Mouse (Mus musculus) lung, adult 2 months (tissue): Measurements from ENCODE around the gene Hspb7. TPM values are rescaled to one million over a fixed set of nuclear protein-coding genes. Genes with fewer than 3 reads are reported as not detected.

Experiments
- DNase-seq: peaks from one replicate; pipeline ENCODE4 v3.0.0; 2022
- H3K4me1 ChIP-seq: fragments of 200-500 bp; 2 replicates; pipeline ENCODE4 v1.6.1; 2011; ENCODE audit warnings: low read length; ENCODE audit not compliant: control insufficient read depth, insufficient read depth
- H3K4me3 ChIP-seq: fragments of 200-500 bp; replicated peaks from 2 replicates; pipeline ENCODE3; 2011; ENCODE audit warnings: low read depth, mild to moderate bottlenecking, control low read depth, low read length; ENCODE audit errors: extremely low read depth
- CTCF ChIP-seq: fragments of 200-500 bp; IDR thresholded peaks from 2 replicates; pipeline ENCODE4 v1.5.1; 2011; ENCODE audit warnings: mild to moderate bottlenecking, low read length, control low read depth; ENCODE audit not compliant: insufficient read depth
- POLR2A ChIP-seq: fragments of 200-500 bp; IDR thresholded peaks from 2 replicates; pipeline ENCODE4 v1.6.1; 2011; ENCODE audit warnings: low read depth, mild to moderate bottlenecking, control low read depth, low read length, borderline replicate concordance; ENCODE audit errors: extremely low read depth
- WGBS: fragments of 180-500 bp; shearing (Covaris S2); methylation state at CpG from one replicate; pipeline ENCODE4 v1.1.7; 2018; 5-methylcytosine and 5-hydroxymethylcytosine counted together
- polyA plus RNA-seq: library from polyadenylated mRNA; depleted of rRNA; stranded (reverse); fragments of >200 nt; gene quantifications from 2 replicates; pipeline ENCODE4 v1.2.3, GENCODE M21; 2012

Hspb7 gene
- polyA plus RNA-seq, 1 experiment, result 29.1 TPM

DNA sequence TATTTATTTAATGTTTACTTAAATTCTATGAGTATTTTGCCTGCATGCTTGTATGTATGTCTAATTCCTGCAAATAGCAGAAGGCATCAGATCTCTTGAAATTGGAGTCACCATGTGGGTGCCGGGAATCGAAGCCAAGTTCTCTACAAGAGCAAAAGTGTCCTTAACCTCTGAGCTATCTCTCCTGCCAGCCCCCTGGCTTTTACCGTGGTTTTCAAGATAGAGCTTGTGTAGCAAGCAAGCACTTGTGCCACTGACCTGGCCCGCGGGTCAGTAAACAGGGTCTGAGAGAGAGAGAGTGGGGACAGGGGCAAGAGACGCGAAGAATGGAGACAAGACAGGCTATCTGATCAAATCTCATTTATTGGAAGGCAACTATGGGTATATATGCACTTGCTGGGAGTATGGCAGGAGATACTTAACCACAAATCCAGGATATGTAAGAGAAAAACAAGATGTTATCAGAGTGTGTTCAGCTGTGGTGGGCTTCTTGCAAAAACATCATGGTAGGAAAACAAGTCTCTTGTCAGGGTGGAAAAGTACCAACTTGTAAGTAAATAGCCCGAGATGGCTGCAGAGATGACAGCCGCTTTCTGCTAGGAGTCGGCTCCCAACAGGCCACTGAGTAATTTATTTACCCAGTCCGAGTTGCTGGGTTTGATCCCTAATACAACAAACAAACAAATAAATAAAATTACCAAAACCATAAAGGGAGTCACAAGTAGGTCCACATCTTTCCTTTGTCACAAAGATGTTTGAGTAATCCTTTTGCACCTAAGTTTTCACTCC lies 23.3 kb downstream of the Hspb7 start:
- WGBS, result 34% methylated on average over 11 of the region's 11 CpGs
- DNase-seq, result no peak
- Histone ChIP-seq H3K4me3 (peak overlapping the region; percentile 73), H3K4me1 (peaks cover 11% of the 10 kb centered on the region)
- TF ChIP-seq POLR2A (no peak), CTCF (no peak)

DNA sequence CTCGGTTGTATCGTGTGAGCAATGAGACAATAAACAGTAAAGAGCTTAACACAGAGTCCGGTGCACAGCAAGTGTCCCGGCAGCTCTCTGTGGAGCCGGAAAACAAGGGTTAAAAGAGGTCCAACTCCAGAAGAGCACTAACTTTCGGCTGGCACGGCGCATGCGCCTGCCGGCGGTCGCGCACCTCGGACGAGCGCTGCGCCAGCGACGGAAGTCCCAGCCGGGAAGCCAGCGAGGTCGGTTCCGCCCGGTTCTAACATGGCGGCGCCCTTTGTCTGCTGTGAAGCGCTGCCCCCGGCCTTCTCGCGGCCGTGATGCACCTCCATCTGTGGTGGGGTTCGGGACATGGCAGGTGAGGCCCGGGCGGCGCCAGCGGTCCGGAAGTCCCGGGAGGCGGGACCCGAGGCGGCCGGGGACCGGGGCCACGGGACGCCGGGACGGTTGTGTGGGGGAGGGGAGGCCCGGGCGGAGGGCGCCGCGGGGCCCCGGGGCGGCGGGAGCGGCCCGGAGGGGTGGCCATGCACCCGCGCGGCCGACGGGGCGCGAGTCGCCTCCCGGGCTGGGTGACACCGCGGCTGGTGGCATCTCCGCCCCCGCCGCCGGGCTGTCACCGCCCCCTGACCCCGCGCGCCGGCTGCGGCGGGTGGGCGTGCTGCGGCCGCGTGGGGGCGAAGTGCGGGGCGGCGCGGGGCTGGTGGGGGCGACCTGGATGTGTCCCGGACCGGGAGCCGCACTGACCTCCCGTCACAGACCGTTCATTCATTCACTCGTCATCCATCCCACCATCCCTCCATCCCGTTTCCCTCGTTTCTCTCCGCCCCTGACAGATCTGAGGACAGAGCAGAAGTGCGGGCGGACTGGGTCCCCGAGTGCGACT lies 24.1 kb downstream of the Hspb7 start, which contains the start of gene Zbtb17:
Gene Zbtb17 (plus strand): TSS at position 204 of the 877 bp plus-strand sequence.
- Histone ChIP-seq H3K4me3 (peak within 1 kb of the TSS; percentile 95), H3K4me1 (peaks cover 9% of the 10 kb centered on the region)
- TF ChIP-seq POLR2A, result peak; percentile 70; the same call in 1 of the 2 replicates
- no peak for TF ChIP-seq CTCF
- peak; percentile 87 for DNase-seq
- under 1% methylated on average over 82 of the region's 102 CpGs for WGBS

DNA sequence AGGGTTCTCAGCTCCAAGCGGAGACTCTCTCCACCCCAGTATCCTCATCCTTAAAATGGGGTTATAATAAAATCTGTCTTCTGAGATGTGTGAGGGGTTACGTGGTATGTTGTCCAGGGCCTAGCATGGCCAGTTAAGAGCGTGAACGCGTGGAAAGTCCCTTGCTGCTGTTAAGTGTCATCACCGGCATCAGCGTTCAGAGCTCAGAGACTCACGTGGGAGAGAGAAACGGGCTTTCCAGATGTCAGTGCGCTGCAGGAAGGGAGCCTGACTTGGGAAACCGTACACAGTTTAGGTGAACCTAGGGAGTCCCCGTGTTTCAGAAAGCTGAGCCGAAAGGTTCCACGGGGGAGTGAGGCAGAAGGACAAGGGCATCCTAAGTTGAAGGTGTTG lies 24.7 kb downstream of the Hspb7 start:
- TF ChIP-seq POLR2A (no peak), CTCF (no peak)
- WGBS, result 12% methylated on average over 14 of the region's 14 CpGs
- peaks cover 9% of the 10 kb centered on the region for H3K4me1 ChIP-seq
- DNase-seq, result no peak
- peak overlapping the region; percentile 95 for H3K4me3 ChIP-seq

DNA sequence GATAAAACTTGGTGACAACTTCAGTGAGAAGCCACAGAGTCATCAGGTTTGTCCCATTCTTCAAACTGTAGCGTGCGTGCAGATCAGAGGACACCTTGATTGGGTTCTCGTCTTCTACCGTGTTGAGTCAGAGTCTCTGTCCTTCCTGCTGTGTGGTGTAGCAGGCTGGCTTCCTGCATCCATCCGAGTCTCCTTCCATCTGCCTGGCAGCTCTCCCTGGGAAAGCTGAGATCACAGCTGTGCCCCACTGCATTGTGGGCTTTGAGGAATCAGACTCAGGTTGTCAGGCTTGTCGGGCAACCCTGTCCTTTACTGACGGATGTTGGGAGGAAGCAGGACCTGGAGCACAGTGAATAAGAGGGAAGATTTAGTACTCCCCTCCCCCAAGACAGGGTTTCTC lies 25.6 kb downstream of the Hspb7 start:
- H3K4me3 ChIP-seq, result no peak overlapping the region
- TF ChIP-seq CTCF, result no peak
- TF ChIP-seq POLR2A, result no peak
- no peak for DNase-seq
- WGBS, result 58% methylated on average over 7 of the region's 7 CpGs
- peaks cover 9% of the 10 kb centered on the region for H3K4me1 ChIP-seq

DNA sequence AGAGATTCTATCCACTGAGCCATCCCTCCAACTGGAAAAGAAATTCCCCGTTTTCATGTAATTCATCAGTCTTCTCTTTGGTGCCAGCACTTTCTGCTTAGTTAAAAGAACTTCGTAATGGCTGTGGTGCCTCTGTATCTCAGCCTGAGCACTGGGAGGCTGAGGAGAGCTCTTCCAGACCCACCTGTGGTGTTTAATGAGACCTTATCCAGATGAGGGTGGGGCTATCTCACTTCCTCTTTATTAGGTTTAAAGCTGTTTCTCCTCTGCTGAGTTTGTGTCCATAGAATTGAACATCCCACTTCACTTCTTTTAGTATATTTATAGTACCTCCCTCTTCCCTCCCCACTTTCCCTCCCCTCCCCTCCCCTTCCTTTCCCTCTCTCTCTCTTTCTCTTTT lies 30.7 kb downstream of the Hspb7 start:
- no peaks in the 10 kb centered on the region for H3K4me1 ChIP-seq
- 69% methylated on average over 2 of the region's 2 CpGs for WGBS
- no peak for DNase-seq
- TF ChIP-seq CTCF (no peak), POLR2A (no peak)
- H3K4me3 ChIP-seq, result no peak overlapping the region

DNA sequence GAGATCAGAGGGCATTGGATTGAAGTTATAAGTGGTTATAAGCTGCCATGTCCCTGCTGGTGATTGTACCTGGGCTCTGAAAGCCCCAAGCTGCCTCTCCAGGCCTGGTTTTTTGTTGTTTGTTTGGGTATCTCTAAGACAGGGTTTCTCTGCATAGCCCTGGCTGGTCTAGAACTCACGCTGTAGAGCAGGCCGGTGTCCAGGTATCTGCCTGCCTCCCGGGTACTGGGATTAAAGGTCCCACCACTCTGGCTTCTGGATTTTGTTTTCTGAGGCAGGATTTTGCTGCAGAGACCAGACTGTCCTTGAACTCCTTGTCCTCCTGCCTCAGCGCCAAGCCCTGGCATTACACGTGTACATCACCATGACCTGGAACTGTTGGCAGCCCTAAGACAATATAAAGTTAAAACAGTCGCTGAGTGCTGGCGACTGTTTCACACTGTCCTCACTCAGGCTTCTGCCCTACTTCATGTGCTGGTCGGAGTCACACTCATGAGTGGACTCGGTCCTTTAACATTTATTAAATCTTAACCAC lies 31.4 kb downstream of the Hspb7 start:
- DNase-seq, result no peak
- H3K4me3 ChIP-seq, result no peak overlapping the region
- no peaks in the 10 kb centered on the region for H3K4me1 ChIP-seq
- no peak for TF ChIP-seq POLR2A
- 83% methylated on average over 9 of the region's 9 CpGs for WGBS

DNA sequence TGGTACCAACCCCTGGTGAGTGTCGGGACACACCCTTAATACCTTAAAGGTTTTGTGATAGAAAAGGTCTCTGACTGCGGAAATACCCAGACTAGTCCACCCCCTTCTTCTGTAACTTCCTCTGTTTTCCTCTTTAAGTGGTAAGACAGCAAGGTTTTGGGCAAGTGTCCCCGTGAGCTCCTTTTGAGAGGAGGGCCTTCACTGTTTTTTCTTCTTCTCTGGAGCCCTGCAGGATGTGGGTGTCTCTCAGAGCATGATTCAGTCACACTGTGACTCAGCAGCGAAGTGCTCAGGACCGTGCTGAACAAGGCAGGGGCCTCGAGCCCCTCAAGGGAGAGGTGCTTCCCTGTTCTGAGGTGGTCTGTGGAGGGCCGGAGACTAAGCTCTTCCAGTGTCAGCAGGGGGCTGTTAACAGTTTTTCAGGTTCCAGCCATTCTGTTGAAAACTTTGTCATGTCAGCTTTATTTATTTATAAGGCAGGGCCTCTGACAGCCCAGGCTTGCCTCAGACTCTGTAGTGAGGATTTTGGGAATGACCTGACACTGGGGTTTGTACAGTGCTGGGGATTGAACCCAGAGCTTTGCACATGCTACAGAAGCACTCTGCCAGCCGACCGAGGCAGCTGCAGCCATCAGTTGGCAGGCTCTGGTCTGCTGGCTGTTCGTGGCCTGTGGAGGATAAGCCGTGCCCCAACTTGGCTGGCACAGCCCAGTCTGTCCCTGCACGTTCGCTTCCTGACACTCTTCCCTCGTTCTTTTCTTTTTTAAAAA lies 34.2 kb downstream of the Hspb7 start:
- TF ChIP-seq POLR2A (no peak), CTCF (no peak)
- Histone ChIP-seq H3K4me1 (no peaks in the 10 kb centered on the region), H3K4me3 (no peak overlapping the region)
- DNase-seq, result no peak
- WGBS, result 56% methylated on average over 14 of the region's 14 CpGs

DNA sequence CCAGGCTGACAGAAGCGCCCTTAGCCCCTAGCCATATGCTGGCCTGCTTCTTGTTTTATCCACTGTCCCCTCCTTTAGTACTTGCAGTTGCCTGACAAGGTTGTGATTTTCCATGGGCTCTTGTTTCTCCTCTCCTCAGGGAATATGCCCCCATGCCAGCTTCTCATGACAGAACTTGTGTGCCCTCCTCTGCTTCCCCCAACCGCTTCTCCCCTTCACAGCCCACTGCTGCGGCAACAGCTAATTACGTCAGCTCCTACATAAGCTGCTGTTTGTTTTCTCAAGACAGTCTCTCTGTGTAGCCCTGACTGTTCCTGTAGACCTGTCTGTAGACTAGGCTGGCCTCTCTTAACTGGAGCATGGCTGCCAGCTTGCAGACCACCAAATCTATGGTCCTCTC lies 34.9 kb downstream of the Hspb7 start:
- WGBS, result 86% methylated on average over 4 of the region's 4 CpGs
- no peaks in the 10 kb centered on the region for H3K4me1 ChIP-seq
- no peak overlapping the region for H3K4me3 ChIP-seq
- no peak for DNase-seq
- no peak for TF ChIP-seq CTCF
- no peak for TF ChIP-seq POLR2A

DNA sequence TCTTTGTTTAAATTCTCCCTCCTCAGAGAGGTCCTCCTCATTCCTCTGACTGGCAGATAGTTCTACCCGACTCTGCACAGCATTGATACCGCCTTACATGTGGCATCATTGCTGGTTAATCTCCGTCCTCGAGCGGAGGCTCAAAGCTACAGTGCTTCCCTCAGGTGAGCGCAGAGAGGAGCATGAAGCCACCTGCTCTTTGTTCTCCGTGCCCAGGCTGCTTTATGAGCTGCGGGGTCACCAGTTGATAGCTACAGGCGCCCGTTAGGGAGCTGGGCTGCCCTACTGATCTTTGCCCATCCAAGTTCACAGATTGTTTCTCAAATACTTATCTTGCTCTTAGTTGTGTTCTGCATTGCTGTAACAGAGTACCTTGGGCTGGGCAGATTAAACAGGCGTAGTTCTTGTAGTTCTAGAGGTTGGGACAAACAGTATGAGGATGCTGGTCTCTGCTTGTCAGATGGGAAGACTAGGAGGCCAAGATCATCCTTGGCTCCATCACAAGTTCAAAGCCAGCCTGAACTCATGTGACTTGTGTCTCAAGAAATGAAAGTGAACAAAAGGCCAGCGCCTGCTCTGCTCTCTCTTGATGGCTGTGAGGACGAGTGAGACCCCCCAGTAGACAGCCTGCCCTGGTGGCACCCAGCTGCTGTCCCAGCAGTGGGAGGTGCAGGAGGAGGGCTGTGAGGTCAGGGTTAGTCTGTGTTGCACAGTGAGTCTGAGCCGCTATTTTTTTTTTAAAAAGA lies 35.8 kb downstream of the Hspb7 start:
- no peak for DNase-seq

More for the DNA sequence above, 35.8 kb downstream of the Hspb7 start:
- Histone ChIP-seq H3K4me3 (no peak overlapping the region), H3K4me1 (no peaks in the 10 kb centered on the region)
- 92% methylated on average over 14 of the region's 14 CpGs for WGBS
- TF ChIP-seq CTCF (no peak), POLR2A (no peak)
